Mouse (Mus musculus) cerebral cortex, adult 2 months (tissue): ENCODE measurements around the gene Hes5.

Experiments
- WGBS: fragments of 180-500 bp; shearing (Covaris S2); methylation state at CpG from one replicate; pipeline ENCODE4 v1.1.7; 2018; 5-methylcytosine and 5-hydroxymethylcytosine counted together

Gene Hes5

DNA sequence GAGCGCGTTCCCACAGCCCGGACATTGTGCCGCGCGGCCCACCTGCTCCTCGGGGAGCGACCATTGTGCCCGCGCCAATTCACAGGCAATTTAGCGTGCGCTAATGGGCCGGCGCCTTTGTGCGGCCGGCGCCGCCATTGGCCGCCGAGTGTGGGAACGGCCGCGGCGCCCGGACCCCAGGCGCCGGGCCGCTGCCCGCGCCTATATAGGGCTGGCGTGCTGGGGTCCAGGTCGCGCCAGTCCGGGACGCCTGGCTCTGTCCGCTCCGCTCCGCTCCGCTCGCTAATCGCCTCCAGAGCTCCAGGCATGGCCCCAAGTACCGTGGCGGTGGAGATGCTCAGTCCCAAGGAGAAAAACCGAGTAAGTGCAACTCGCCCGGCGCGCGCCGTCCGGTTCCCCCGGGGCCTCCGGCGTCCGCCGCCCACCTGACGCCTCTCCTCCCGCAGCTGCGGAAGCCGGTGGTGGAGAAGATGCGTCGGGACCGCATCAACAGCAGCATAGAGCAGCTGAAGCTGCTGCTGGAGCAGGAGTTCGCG is at the start of gene Hes5:
Hes5 (plus strand) TSS at position 234 of the 536 bp plus-strand sequence.
- WGBS: under 1% methylated on average over 65 of the region's 65 CpGs

- 91% methylated on average over 2 of the region's 2 CpGs for WGBS
These were observed 49.1 kb upstream of the Hes5 start for GRCm38 (mm10) chr4:154911644-154912043.

DNA sequence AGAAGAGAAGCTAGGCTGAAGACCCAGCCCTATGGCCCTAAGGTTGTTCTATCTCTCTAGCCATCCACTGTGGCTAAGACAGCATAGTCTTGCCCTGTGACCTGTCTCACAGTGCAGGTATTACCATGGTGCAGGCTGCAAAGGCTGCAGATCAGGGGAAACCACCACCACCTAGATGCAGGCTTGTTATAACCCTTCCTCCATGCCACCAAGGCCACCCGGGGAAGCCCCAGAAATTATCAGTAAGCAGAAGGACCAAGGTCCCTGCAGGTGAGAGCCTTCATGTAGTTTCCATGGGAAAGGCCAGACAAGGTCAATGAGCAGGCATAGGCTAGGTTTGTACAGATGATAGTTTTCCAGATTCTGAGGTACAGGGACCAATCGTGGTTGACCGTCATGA is 46.9 kb upstream of the Hes5 start:
- WGBS: 96% methylated on average over 3 of the region's 3 CpGs

GRCm38 (mm10) chr4:154914252-154914651 is 46.5 kb upstream of the Hes5 start:
- WGBS: 96% methylated on average over 4 of the region's 4 CpGs

DNA sequence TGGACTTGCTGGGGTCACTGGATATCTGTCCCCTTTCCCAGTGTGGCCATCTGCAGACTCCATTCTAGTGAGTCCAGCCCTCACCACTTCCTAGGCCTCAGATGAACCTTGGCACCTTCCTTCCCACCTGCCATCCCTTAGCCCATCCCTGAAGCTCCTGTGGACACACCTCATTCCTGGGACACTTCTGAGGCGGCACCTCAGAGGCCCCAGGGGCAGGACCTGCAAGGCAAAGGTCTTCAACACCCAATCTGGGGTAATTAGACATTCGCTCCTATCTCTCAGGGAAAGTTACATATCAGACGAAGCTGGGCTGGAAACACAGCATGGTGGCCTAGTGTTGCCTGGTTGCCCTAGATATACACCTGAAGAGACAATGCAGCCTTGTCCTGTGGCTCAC is 46.0 kb upstream of the Hes5 start:
- WGBS: 89% methylated on average over 3 of the region's 3 CpGs

DNA sequence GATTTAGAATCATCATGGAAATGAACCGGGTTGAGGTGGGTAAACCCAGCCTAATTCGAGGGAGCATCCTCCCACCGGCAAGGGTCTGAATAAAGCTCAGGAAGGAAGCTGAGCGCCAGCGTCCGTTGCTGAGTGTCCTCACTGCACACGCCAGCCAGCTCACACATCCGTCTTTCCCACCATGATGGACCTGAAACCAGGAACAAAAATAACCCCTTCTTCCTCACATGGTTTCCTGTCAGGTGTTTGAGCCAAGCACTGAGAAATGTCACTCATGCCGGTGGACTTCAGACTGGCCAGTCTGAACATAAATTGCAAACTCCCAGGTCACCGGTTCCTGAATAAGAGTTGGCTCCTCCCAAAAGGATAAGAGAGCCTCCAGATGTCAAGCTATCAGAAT is 45.4 kb upstream of the Hes5 start:
- 83% methylated on average over 10 of the region's 10 CpGs for WGBS

GRCm38 (mm10) chr4:154916662-154917061 is 44.1 kb upstream of the Hes5 start:
- 89% methylated on average over 4 of the region's 4 CpGs for WGBS

- WGBS: 70% methylated on average over 4 of the region's 4 CpGs
These were observed 38.4 kb upstream of the Hes5 start for GRCm38 (mm10) chr4:154922291-154922690.

- WGBS: 88% methylated on average over 5 of the region's 5 CpGs
These were observed 37.8 kb upstream of the Hes5 start for GRCm38 (mm10) chr4:154922931-154923330.

DNA sequence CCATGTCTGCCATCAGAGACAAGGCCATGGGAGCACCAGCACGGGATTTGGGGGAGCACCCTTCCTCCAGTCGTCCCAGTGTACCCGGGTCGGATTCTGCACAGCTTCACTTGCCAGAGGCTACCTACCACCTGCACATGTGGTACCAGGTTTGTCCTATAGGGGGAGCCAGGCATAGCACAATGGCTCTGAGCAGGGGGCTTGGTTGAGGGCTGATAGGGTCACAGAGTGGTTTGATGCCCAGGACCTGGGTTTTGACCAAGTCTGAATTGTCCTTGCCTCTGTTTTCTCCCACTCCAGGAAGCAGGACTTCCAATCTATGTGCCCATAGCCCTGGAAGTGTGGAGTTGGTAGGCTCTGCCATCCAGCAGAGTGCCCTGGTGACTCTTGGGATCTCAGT is 35.3 kb upstream of the Hes5 start:
- WGBS: 65% methylated on average over 4 of the region's 4 CpGs

DNA sequence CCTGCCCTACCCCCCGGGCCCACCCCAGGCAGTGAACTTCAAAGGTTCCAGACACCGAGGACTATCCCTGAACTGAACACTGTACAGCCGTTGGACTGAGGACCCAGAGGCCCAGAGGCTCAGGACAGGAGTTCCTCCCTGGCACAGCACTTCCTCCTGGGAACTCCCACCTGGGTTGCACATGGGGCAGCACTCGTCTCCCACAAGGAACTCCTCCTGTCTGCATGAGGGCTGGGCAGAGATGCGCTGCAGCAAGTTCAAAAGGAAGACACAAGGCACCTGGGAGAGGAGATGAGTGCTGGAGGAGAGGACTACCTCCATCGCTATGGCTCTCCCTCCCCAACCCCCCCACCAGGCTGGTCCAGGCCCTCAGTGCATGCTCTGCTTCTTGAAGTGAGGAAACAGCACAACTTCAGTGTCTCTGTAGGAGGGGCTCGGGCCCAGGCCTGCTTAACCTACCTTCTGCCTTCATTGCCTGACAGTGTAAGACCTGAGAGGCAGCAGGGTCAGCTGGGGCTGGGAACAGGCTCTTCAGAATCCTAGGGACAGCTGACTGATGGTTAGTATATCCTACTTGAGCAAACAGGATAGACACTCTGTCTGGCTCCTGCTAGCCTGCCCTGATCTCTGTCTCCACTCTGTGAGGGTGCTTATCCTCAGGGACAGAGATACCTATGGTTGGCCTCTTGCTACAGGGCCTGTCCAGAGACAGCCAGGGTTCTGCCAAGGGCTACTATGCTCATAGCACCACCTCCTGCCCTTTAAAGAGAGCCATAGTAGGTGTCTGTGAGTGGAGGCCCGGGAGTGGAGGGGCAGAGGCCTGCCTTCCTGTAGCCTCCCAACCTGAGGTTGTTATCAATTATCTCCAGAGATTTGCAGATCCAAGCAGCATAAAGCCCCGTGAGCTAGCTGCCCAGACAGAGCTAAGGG is 33.5 kb upstream of the Hes5 start:
- WGBS: 76% methylated on average over 9 of the region's 9 CpGs

- WGBS: 58% methylated on average over 5 of the region's 5 CpGs
These were observed 32.8 kb upstream of the Hes5 start for GRCm38 (mm10) chr4:154927899-154928337.

DNA sequence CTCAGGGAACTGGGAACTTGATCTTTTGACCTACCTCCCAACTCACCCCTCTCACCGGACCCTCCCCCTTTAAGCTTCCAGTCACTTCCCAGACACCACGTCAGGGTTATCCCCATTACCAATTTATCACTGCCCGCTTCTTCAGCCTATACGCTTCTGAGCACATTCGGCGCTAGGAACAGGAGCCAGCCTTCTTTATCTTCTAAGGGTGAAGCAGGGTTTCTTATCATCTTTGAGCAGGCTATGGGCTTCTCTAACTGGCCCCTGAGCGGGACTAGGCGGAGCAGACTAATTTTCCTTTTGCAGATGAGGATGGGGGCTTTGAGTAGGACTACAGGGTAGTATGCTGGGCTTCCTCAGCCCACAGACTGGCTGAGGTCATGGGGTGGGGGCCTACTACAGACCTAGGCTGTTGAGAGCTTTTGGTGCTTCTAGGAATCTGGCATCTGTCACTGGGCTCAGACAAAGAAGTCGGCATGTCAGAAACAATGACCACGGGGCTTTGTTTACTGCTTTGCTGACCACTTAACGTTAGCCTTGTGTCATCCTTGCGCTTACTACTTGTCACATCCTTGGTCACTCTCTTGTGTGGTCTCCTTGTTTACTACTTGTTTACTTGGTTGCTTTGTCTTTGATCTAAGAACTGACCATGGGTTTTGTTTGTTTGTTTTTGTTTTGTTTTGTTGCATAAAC is 32.2 kb upstream of the Hes5 start, which contains the start of gene Tnfrsf14:
Tnfrsf14 (minus strand) TSS at position 169 of the 693 bp plus-strand sequence.
- 82% methylated on average over 12 of the region's 12 CpGs for WGBS

- WGBS: 77% methylated on average over 12 of the region's 12 CpGs
These were observed 31.5 kb upstream of the Hes5 start for GRCm38 (mm10) chr4:154929088-154929660.

GRCm38 (mm10) chr4:154933306-154933907 is 27.3 kb upstream of the Hes5 start:
- 65% methylated on average over 13 of the region's 13 CpGs for WGBS

GRCm38 (mm10) chr4:154934800-154935199 is 25.9 kb upstream of the Hes5 start:
- 98% methylated on average over 2 of the region's 2 CpGs for WGBS

DNA sequence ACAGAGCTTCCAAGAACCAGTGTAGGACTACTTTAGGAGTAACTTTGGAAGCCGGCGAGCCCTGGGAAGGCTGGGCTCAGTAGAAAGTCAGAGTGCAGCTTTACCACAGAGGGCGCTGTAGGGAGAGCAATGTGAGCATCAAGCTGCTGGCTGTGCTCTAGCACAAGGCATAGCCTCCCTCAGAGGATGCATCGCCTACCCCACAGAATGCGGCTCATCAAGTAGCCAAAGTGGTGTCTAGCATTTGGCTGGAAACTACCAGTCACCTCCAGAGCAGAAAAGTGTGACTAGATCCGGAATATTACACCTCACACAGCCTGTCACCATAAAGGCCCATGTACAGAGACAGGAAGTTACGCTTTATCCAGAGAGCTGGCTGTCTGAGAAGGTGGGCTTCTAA is 24.9 kb upstream of the Hes5 start:
- 85% methylated on average over 7 of the region's 7 CpGs for WGBS

DNA sequence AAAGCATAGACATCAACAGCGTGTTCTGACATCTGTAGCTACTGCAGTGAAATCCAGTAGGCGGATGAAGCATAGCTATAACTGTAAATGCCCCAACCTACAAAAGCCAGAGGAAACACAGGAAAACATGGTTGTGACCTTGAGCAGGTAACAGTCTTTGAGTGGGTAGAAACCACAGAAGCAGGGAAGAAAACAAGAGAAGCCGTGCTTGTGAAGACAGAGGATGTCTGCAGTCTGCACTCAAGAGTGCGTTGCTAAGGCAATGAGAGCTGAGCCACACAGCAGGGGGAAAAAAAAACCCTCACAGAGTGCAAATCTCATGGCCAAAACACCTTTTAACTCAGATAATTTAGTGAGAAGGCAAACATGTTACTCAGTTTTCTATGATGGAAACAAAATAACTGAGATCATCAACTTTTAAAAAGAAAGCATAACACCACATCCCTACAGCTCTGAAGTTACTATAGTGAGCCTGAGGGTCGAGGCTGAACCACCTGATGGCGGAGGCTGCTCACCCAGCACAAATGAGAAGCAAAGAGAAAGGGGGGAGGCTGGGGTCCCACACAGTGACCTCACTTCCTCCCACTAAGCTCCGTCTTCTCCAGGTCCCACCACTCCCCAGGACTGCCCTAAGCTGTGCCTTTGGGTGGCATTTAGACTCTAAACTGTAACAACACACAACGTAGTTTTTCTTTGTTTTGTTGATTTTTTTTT is 24.0 kb upstream of the Hes5 start:
- 64% methylated on average over 8 of the region's 8 CpGs for WGBS

DNA sequence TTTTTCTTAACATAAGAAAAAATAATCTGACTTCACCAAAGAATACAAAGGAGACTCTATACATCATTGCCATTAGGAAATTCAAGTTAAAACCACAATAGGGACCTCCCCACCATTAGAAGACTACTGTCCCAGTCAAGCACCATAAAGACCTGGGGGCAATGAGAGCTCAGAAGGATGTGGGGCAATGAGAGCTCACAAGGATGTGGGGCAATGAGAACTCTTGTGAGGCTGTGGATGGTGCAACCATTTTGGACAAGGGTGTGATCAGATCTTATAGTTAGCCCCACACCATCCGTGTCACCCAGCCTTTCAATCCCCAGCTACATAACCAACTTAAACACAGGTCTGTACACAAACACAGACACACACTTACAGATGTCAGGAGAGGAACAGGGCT is 23.0 kb upstream of the Hes5 start:
- WGBS: 88% methylated on average over 1 of the region's 1 CpGs

DNA sequence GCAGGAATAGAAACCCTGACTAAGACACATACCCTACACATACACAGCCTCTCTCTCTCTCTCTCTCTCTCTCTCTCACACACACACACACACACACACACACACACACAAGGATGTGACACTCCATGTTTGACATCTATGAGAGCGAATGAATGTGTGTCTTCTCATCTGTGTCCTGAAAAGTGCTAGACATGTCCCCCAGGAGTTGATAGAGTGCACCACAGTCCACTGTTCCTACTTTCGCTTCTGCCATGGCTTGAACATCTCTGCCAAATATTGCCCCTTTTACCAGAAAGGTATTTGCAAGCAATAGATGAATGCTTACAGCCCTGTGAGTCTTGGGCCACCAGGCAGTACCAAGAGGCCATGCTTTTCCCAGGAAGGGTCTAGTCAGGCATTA is 20.6 kb upstream of the Hes5 start:
- WGBS: 95% methylated on average over 2 of the region's 2 CpGs

DNA sequence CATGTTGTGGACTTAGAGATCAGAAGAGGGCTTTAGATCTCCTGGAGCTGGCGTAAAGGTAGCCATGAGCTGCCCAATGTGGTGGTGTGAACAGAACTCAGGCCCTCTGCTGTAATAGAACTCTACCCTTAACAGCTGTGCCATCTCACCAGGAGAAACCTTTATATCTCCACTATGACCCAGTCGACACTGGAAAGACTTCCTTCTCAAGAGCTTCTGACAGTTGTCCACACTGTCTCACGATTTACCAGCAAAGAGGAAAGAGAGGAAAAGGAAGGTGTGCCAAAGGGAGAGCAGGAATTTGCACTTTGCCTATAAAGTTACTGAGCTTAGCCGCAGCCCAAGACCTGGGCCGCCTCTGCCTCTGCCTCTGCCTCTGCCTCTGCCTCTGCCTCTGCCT is 18.9 kb upstream of the Hes5 start:
- WGBS: 96% methylated on average over 4 of the region's 5 CpGs
